Mouse (Mus musculus): Measurements from ENCODE around the gene Fam206a. TPM values are rescaled to one million over a fixed set of nuclear protein-coding genes. Genes with fewer than 3 reads are reported as not detected.

The Fam206a gene
- total and polyA plus RNA-seq, 3 experiments, result 7.9 to 29.4 (median 8.2) TPM

DNA sequence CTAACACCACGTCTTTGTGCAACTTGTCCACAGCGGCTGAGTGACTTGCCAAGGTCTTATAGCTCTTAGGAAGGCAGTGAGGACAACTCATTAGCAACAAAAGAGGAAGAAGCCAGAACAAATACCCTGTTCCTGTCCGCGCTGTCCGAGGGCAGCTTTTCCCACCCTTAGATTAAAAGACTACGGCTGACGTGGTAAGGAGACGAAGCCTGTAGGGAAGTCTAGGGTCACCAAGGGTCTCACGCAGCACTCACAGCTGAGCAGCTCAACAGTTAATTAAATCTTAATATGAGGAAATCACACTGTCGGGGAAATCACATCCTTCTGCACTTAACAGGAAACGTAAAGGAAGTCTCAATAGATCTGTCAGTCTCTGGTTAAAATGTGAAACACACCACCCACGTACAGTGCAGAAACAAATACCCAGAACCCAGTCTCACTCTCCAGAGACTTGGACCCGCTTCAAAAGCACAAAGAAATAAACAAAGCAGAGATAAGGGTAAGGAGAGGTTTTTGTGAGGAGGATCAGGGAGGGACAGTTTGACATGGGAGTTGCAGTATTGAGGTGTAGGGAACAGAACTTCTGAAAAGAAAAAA, 29.0 kb downstream of the Fam206a start:
- TF ChIP-seq CTCF (conservative IDR thresholded peaks at IDR 0.05 in 1 of 2, IDR thresholded peaks at IDR 0.05 in 1 of 2; ENCODE audit: low read depth in 2 of 2, low read length in 2 of 2) (no peak), TBP (conservative IDR thresholded peaks at IDR 0.05; ENCODE audit: low read depth, low read length) (no peak), IRF4 (IDR thresholded peaks at IDR 0.05; ENCODE audit: low read depth, low read length) (no peak), RAD21 (IDR thresholded peaks at IDR 0.05; ENCODE audit: low read depth, low read length) (no peak), SMC3 (IDR thresholded peaks at IDR 0.05; ENCODE audit: low read depth, low read length) (no peak), EP300 (IDR thresholded peaks at IDR 0.05; ENCODE audit: low read length) (no peak), POLR2A (IDR thresholded peaks at IDR 0.05; ENCODE audit: low read depth, low read length) (no peak), ZNF384 (IDR thresholded peaks at IDR 0.05; ENCODE audit: low read depth, low read length) (no peak), BHLHE40 (IDR thresholded peaks at IDR 0.05; ENCODE audit: low read depth, low read length) (no peak)
- Histone ChIP-seq H3K9me3 (replicated peaks; ENCODE audit: low read length) (no peaks in the 10 kb centered on the region), H3K27me3 (replicated peaks) (no peaks in the 10 kb centered on the region), H3K4me1 (ENCODE audit: control insufficient read depth in 1 of 2, insufficient read depth in 2 of 2) (no peaks in the 10 kb centered on the region), H3K4me3 (replicated peaks in 1 of 3; ENCODE audit: low read depth in 2 of 3, low read length in 2 of 3, poor library complexity in 1 of 3) (no peak overlapping the region), H3K36me3 (replicated peaks in 1 of 2; ENCODE audit: control insufficient read depth in 1 of 2, insufficient read depth in 1 of 2, low read length in 1 of 2) (peaks cover 0 to 31% of the 10 kb centered on the region in 2 experiments), H3K4me2 (ENCODE audit: insufficient read depth, low read depth, poor library complexity, severe bottlenecking) (no peak overlapping the region), H3K79me2 (replicated peaks; ENCODE audit: control insufficient read depth, extremely low read depth, insufficient read depth, poor library complexity, severe bottlenecking) (no peaks in the 10 kb centered on the region), H3K9ac (ENCODE audit: insufficient read depth, low read depth) (no peak overlapping the region), H3K27ac (ENCODE audit: insufficient read depth, low read depth) (no peak overlapping the region)
- in situ Hi-C loops (cut with MboI; ENCODE audit: low pct_ligation_motif_present, low pct_unique_long_range_greater_than_20kb, low sequenced_read_pairs) (no loop called here), dilution Hi-C loops (cut with MboI; ENCODE audit: extremely low pct_ligation_motif_present, extremely low pct_unique_long_range_greater_than_20kb, low sequenced_read_pairs) (no loop called here)
- DNase-seq (ENCODE audit: extremely low read depth), result no peak

DNA sequence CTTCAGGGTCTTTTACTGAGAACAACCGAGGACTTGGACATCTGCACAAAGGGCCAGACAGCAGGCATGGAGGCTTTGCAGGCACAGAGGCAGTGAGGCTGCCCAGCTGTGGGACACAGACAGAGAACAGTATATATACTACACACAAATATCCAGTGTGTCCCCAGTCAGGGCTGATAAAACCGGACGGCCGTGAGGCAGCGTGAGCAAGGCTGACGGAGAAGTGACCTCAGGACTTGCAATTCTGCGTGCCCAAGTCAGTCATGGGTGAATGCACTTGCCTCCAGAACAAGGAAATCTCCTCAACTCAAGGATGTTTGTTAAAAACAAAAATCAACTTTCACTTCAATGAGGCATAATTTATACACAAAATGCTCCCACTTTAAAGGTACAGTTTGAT, 29.9 kb downstream of the Fam206a start:
- Histone ChIP-seq H3K4me3 (replicated peaks in 1 of 3; ENCODE audit: low read depth in 2 of 3, low read length in 2 of 3, poor library complexity in 1 of 3) (no peak overlapping the region), H3K79me2 (replicated peaks; ENCODE audit: control insufficient read depth, extremely low read depth, insufficient read depth, poor library complexity, severe bottlenecking) (no peaks in the 10 kb centered on the region), H3K4me2 (ENCODE audit: insufficient read depth, low read depth, poor library complexity, severe bottlenecking) (no peak overlapping the region), H3K4me1 (ENCODE audit: control insufficient read depth in 1 of 2, insufficient read depth in 2 of 2) (no peaks in the 10 kb centered on the region), H3K9ac (ENCODE audit: insufficient read depth, low read depth) (no peak overlapping the region), H3K36me3 (replicated peaks in 1 of 2; ENCODE audit: control insufficient read depth in 1 of 2, insufficient read depth in 1 of 2, low read length in 1 of 2) (peaks cover 0 to 30% of the 10 kb centered on the region in 2 experiments), H3K27me3 (replicated peaks) (no peaks in the 10 kb centered on the region), H3K9me3 (replicated peaks; ENCODE audit: low read length) (no peaks in the 10 kb centered on the region), H3K27ac (ENCODE audit: insufficient read depth, low read depth) (no peak overlapping the region)
- in situ Hi-C loops (cut with MboI; ENCODE audit: low pct_ligation_motif_present, low pct_unique_long_range_greater_than_20kb, low sequenced_read_pairs), result no loop called here
- dilution Hi-C loops (cut with MboI; ENCODE audit: extremely low pct_ligation_motif_present, extremely low pct_unique_long_range_greater_than_20kb, low sequenced_read_pairs), result no loop called here
- no peak for DNase-seq (ENCODE audit: extremely low read depth)
- no peak for TF ChIP-seq PAX5 (IDR thresholded peaks at IDR 0.05; ENCODE audit: low read length)
- TF ChIP-seq ZKSCAN1 (IDR thresholded peaks at IDR 0.05; ENCODE audit: borderline replicate concordance, low read depth, low read length), result no peak
- TF ChIP-seq MAX (IDR thresholded peaks at IDR 0.05; ENCODE audit: low read length), result no peak
- no peak for TF ChIP-seq CTCF (conservative IDR thresholded peaks at IDR 0.05 in 1 of 2, IDR thresholded peaks at IDR 0.05 in 1 of 2; ENCODE audit: low read depth in 2 of 2, low read length in 2 of 2)
- TF ChIP-seq CHD2 (IDR thresholded peaks at IDR 0.05; ENCODE audit: low read length), result no peak
- no peak for TF ChIP-seq SMC3 (IDR thresholded peaks at IDR 0.05; ENCODE audit: low read depth, low read length)
- no peak for TF ChIP-seq TCF12 (IDR thresholded peaks at IDR 0.05; ENCODE audit: low read depth, low read length)
- no peak for TF ChIP-seq JUND (conservative IDR thresholded peaks at IDR 0.05; ENCODE audit: low read depth, low read length)

DNA sequence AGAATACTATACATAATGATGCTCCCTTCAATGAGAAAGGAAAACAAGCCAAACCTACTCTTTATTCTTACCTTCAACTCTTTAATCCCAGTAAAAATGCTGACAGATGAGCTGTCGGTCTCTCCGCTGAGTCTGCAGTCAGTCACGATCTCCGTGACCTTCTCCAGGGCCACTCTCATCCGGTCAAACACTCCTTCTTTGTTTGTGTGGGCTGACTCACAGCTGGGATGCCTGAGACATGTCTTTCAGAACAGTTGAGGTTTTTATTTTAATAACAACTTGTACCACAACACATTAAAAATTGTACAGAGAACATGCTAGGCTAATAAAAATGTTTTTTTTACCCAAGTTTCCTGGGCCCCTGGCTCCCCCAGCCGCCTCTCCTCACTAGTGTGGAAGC, 35.5 kb downstream of the Fam206a start:
- no peak overlapping the region for H3K4me3 ChIP-seq (replicated peaks in 1 of 3; ENCODE audit: low read depth in 2 of 3, low read length in 2 of 3, poor library complexity in 1 of 3)
- no peak overlapping the region for H3K9ac ChIP-seq (ENCODE audit: insufficient read depth, low read depth)
- no peaks in the 10 kb centered on the region for H3K9me3 ChIP-seq (replicated peaks; ENCODE audit: low read length)
- peaks cover 0 to 18% of the 10 kb centered on the region in 2 experiments for H3K36me3 ChIP-seq (replicated peaks in 1 of 2; ENCODE audit: control insufficient read depth in 1 of 2, insufficient read depth in 1 of 2, low read length in 1 of 2)
- in situ Hi-C loops (cut with MboI; ENCODE audit: low pct_ligation_motif_present, low pct_unique_long_range_greater_than_20kb, low sequenced_read_pairs) (no loop called here), dilution Hi-C loops (cut with MboI; ENCODE audit: extremely low pct_ligation_motif_present, extremely low pct_unique_long_range_greater_than_20kb, low sequenced_read_pairs) (no loop called here)
- H3K4me2 ChIP-seq (ENCODE audit: insufficient read depth, low read depth, poor library complexity, severe bottlenecking), result no peak overlapping the region
- TF ChIP-seq SIN3A (IDR thresholded peaks at IDR 0.05; ENCODE audit: low read length) (no peak), RCOR1 (conservative IDR thresholded peaks at IDR 0.05; ENCODE audit: low read depth, low read length) (no peak), NELFE (IDR thresholded peaks at IDR 0.05; ENCODE audit: low read depth, low read length) (no peak), JUN (IDR thresholded peaks at IDR 0.05; ENCODE audit: insufficient read depth, low read depth, low read length) (no peak), MAX (IDR thresholded peaks at IDR 0.05; ENCODE audit: low read length) (no peak), ELF1 (IDR thresholded peaks at IDR 0.05; ENCODE audit: low read depth, low read length) (no peak), UBTF (IDR thresholded peaks at IDR 0.05; ENCODE audit: low read depth, low read length) (no peak)
- no peaks in the 10 kb centered on the region for H3K79me2 ChIP-seq (replicated peaks; ENCODE audit: control insufficient read depth, extremely low read depth, insufficient read depth, poor library complexity, severe bottlenecking)
- H3K27me3 ChIP-seq (replicated peaks), result no peaks in the 10 kb centered on the region
- H3K27ac ChIP-seq (ENCODE audit: insufficient read depth, low read depth), result no peak overlapping the region
- H3K4me1 ChIP-seq (ENCODE audit: control insufficient read depth in 1 of 2, insufficient read depth in 2 of 2), result no peaks in the 10 kb centered on the region
- no peak for DNase-seq (ENCODE audit: extremely low read depth)
